Comparison of ENCODE assay signal across 8 mouse cellular contexts in genomic region chr10:20171209-20171608, GRCm38 (mm10). TPM values are rescaled to one million over a fixed set of nuclear protein-coding genes. Genes with fewer than 3 reads are reported as not detected.
A peak's percentile ranks its signal among the peaks of the same experiment; 100 is the strongest.
DNase-seq lines count a peak whose midpoint lies in the region; ATAC-seq and TF ChIP-seq lines count a peak whose summit lies in the region.

No protein-coding gene starts in this region.

- 64% methylated on average over 12 of the region's 12 CpGs for WGBS in limb, embryonic 13.5 days
- WGBS in limb, embryonic 10.5 days = 90% methylated on average over 12 of the region's 12 CpGs
- 62% methylated on average over 12 of the region's 12 CpGs for WGBS in forebrain, embryonic 15.5 days
- 34% methylated on average over 12 of the region's 12 CpGs for WGBS in kidney, postnatal 0 days
- WGBS in stomach, embryonic 15.5 days = 70% methylated on average over 12 of the region's 12 CpGs

- no peaks in the 10 kb centered on the region for H3K9me3 ChIP-seq in limb, embryonic 13.5 days
- no peaks in the 10 kb centered on the region for H3K9me3 ChIP-seq in limb, embryonic 10.5 days (replicated peaks)
- no peaks in the 10 kb centered on the region for H3K9me3 ChIP-seq in forebrain, embryonic 15.5 days
- H3K9me3 ChIP-seq in kidney, postnatal 0 days (replicated peaks; ENCODE audit: low read length) = no peaks in the 10 kb centered on the region
- H3K9me3 ChIP-seq in stomach, embryonic 15.5 days = no peaks in the 10 kb centered on the region

- intact Hi-C loops in heart, postnatal 36 days (cut with DNase I) = no loop called here

- H3K4me1 ChIP-seq in limb, embryonic 13.5 days = peaks cover 30% of the 10 kb centered on the region
- H3K4me1 ChIP-seq in limb, embryonic 10.5 days = peaks cover 10% of the 10 kb centered on the region
- H3K4me1 ChIP-seq in forebrain, embryonic 15.5 days = peaks cover 21% of the 10 kb centered on the region
- H3K4me1 ChIP-seq in kidney, postnatal 0 days (replicated peaks; ENCODE audit: insufficient read depth, low read length) = peaks cover 4% of the 10 kb centered on the region; the same call in 1 of the 2 replicates
- H3K4me1 ChIP-seq in stomach, embryonic 15.5 days = peaks cover 6% of the 10 kb centered on the region; the same call in 1 of the 2 replicates

- peak overlapping the region; percentile 58 for H3K4me2 ChIP-seq in limb, embryonic 13.5 days (replicated peaks)
- H3K4me2 ChIP-seq in forebrain, embryonic 15.5 days (replicated peaks) = peak overlapping the region; percentile 67
- H3K4me2 ChIP-seq in kidney, postnatal 0 days (ENCODE audit: low read length) = peak overlapping the region; percentile 37
- peak overlapping the region; percentile 53 for H3K4me2 ChIP-seq in stomach, embryonic 15.5 days

- DNase-seq in limb, embryonic 10.5 days (ENCODE audit: low spot score) = no peak
- no peak for DNase-seq in kidney, postnatal 0 days (ENCODE audit: low spot score)
- no peak for DNase-seq in spleen, postnatal 14 days (ENCODE audit: low spot score in 2 of 2)
- DNase-seq in lung, postnatal 25 days (ENCODE audit: low spot score) = no peak
- no peak for DNase-seq in heart, postnatal 36 days

- TF ChIP-seq CTCF in kidney, postnatal 0 days (IDR thresholded peaks at IDR 0.05; ENCODE audit: low read depth) = no peak

- H3K9ac ChIP-seq in limb, embryonic 13.5 days = no peak overlapping the region
- H3K9ac ChIP-seq in forebrain, embryonic 15.5 days (replicated peaks) = no peak overlapping the region
- H3K9ac ChIP-seq in kidney, postnatal 0 days (ENCODE audit: low read depth, low read length) = no peak overlapping the region
- no peak overlapping the region for H3K9ac ChIP-seq in stomach, embryonic 15.5 days

- ATAC-seq in limb, embryonic 13.5 days (ENCODE audit: low FRiP score, low read depth) = no peak
- no peak for ATAC-seq in forebrain, embryonic 15.5 days (replicated peaks)
- ATAC-seq in kidney, postnatal 0 days (replicated peaks; ENCODE audit: low FRiP score, low read depth) = no peak
- no peak for ATAC-seq in stomach, embryonic 15.5 days (ENCODE audit: insufficient read depth, low FRiP score, low read depth)

- H3K27ac ChIP-seq in limb, embryonic 13.5 days = no peak overlapping the region
- H3K27ac ChIP-seq in limb, embryonic 10.5 days = no peak overlapping the region
- H3K27ac ChIP-seq in forebrain, embryonic 15.5 days (replicated peaks) = peak overlapping the region; percentile 47
- H3K27ac ChIP-seq in kidney, postnatal 0 days = peak overlapping the region; percentile 36; the same call in 1 of the 2 replicates
- peak overlapping the region; percentile 64; the same call in 1 of the 2 replicates for H3K27ac ChIP-seq in stomach, embryonic 15.5 days

- no peaks in the 10 kb centered on the region for H3K36me3 ChIP-seq in limb, embryonic 13.5 days
- H3K36me3 ChIP-seq in limb, embryonic 10.5 days = no peaks in the 10 kb centered on the region
- no peaks in the 10 kb centered on the region for H3K36me3 ChIP-seq in forebrain, embryonic 15.5 days
- H3K36me3 ChIP-seq in kidney, postnatal 0 days (ENCODE audit: insufficient read depth, low read length) = no peaks in the 10 kb centered on the region
- no peaks in the 10 kb centered on the region for H3K36me3 ChIP-seq in stomach, embryonic 15.5 days

- H3K27me3 ChIP-seq in limb, embryonic 13.5 days = 0 out of 2 replicates have a peak, but pooled peaks cover 2% of the 10 kb centered on the region
- H3K27me3 ChIP-seq in limb, embryonic 10.5 days (ENCODE audit: low read depth, poor library complexity, severe bottlenecking) = 0 out of 2 replicates have a peak, but pooled peaks cover 6% of the 10 kb centered on the region
- H3K27me3 ChIP-seq in forebrain, embryonic 15.5 days = no peaks in the 10 kb centered on the region
- H3K27me3 ChIP-seq in kidney, postnatal 0 days (ENCODE audit: insufficient read depth, low read length) = no peaks in the 10 kb centered on the region
- H3K27me3 ChIP-seq in stomach, embryonic 15.5 days (replicated peaks) = no peaks in the 10 kb centered on the region

- H3K4me3 ChIP-seq in limb, embryonic 13.5 days = no peak overlapping the region
- H3K4me3 ChIP-seq in limb, embryonic 10.5 days = no peak overlapping the region
- H3K4me3 ChIP-seq in forebrain, embryonic 15.5 days = peak overlapping the region; percentile 35
- no peak overlapping the region for H3K4me3 ChIP-seq in kidney, postnatal 0 days (replicated peaks; ENCODE audit: low read depth, low read length)
- no peak overlapping the region for H3K4me3 ChIP-seq in stomach, embryonic 15.5 days (replicated peaks)

RNA-seq across cellular contexts. Expression of gene Map7, which starts 22.9 kb away (rescaled TPM):
- 4.8 and 5.2 TPM in 2 replicates for polyA plus RNA-seq in limb, embryonic 13.5 days (2015; fragmentation: Nextera tagmentation; extraction: Ambion mirVana)
- polyA plus RNA-seq in limb, embryonic 10.5 days (2016; fragmentation: Nextera tagmentation; extraction: Ambion mirVana) = 1.4 and 3.3 TPM in 2 replicates
- polyA plus RNA-seq in forebrain, embryonic 15.5 days (2015; fragmentation: Nextera tagmentation; extraction: Ambion mirVana) = 4.7 and 6.2 TPM in 2 replicates
- polyA plus RNA-seq in kidney, postnatal 0 days (2015; fragmentation: Nextera tagmentation; extraction: Ambion mirVana) = 31.2 and 35.4 TPM in 2 replicates
- 21.2 and 23.3 TPM in 2 replicates for polyA plus RNA-seq in stomach, embryonic 15.5 days (2015; fragmentation: Nextera tagmentation; extraction: Ambion mirVana)
- total RNA-seq in heart, postnatal 36 days (2021) = 10 to 100 TPM; 21.0 to 23.3 TPM

Comparison
In these comparisons a context has a peak if more than half of its experiments do, and no peak if none do; other contexts are left out.
1. H3K27ac ChIP-seq: peak in forebrain, embryonic 15.5 days (single experiment), kidney, postnatal 0 days (single experiment) and stomach, embryonic 15.5 days (single experiment); none in limb, embryonic 13.5 days (single experiment) and limb, embryonic 10.5 days (single experiment).
2. Peak in every context shown above with its lines, with median percentiles within 50 percentile points of each other: H3K4me2 ChIP-seq.